Mouse (Mus musculus) CH12.LX (cell line): ENCODE results near the gene Rfx2.

Source experiments
- EP300 ChIP-seq: IDR thresholded peaks from 2 replicates; pipeline ENCODE4 v1.6.1; 2011; ENCODE audit warnings: low read length, improper control_type of control experiment
- MAX ChIP-seq: IDR thresholded peaks from 2 replicates; pipeline ENCODE4 v1.6.1; 2011; ENCODE audit warnings: low read length, improper control_type of control experiment

GRCm38 (mm10) chr17:56780291-56780978, 50.4 kb downstream of the Rfx2 start:
- TF ChIP-seq MAX: no peak
- TF ChIP-seq EP300: no peak
